Mouse (Mus musculus) spleen, embryonic (tissue): ENCODE results near the gene Napa.

Source experiments
- CTCF ChIA-PET: fragments of 350-600 bp; sonication (Branson Sonifier 250); formaldehyde crosslinking; loops from one replicate; lab custom pipeline; 2022; lab: Charles Lee

Gene Napa

DNA sequence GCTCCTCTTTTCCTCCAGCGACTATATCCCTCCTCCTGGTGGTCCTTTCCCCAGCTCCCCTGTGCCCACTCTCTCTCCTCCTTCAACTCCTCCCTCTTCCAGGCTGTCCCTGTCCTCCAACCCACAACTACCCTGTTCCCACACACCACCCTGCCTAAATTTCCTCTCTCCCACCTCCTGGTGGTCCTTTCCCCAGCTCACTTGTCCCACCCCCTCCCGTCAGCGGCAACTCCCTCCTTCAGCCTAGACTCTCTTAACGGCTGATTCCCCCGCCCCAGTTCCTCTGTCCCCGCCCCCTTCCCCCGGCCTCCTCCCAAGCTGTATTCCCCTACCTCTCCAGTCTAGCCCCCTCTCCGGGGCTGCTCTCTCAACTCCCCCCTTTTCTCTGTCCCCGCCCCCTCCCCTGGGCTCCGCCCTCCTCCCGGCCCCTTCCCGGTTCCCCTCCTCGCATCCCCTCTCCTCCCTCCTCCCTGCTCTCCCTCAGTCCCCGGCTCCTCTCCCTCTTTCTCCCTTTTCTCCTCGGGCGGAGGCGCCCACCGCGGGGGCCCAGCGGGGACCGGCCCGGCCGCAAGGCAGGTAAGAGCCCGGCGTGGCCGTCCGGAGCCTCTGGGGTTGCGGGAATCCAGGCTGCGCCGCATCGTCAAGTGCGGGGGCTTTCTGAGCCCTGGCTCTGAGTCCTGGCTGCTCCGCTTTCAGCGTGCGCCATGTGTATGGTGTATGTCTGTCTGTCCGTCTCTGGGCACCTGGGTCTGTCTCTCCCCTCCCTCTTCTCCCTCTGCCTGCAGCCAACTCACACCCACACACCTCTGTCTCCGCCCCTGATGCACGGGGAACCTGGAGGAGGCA is 31.8 kb downstream of the Napa start:
- CTCF ChIA-PET = interaction anchor here (0.6 to 0.7 kb wide), 3 partner anchors 31 to 242 kb away, joined by 3 to 34 read pairs (median 6); no protein-coding TSS in a partner anchor

DNA sequence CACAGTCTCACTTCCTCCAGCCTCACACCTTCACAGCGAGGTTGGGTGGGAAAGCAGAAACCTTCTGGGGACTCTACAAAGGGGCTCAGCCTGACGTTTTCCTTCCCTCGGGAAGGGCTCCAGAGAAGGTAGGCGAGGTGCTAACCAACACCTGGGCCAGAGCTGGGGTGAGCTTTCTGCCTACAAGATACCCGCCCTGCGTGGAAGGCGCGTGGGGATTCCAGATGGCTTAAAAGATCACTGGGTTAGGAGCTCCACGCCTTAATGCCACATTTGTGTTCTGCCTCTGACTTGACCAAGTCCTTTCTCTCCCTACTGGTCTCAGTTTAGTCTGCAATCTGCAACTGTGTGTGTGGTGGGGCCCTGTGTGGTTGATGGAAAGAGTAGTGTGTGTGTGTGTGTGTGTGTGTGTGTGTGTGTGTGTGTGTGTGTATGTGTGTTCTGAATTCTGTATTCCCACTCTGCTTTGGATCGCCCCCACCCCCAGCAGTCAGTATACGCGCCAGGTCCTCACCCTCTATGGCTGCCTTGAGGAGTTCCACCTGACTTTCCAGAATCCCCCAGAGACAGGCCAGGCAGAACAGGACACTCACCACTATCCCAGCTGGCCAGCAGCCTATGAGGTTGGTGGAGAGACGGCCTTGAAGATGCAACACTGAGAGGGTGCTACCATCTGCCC is 32.8 kb downstream of the Napa start:
- CTCF ChIA-PET = no interaction called here

DNA sequence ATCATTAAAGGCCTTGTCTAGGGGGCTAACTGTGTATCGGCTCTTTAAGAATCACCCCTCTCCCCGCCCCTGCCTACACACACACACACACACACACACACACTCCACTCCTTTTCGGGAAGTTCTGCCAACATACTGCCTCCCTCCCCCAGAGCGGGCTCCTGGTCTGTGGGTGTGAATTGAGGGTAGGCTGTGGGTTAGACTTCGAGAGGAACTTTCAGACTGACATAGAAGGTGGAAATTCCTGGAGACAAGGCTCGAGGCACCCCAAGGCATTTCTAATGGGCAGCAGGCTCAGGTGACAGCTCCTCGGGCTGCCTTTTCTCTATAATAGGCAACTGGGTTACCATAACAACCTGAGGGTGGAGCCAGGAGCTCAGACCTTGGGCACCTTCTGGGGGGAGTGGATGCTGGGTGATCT is 33.9 kb downstream of the Napa start:
- CTCF ChIA-PET = no interaction called here

DNA sequence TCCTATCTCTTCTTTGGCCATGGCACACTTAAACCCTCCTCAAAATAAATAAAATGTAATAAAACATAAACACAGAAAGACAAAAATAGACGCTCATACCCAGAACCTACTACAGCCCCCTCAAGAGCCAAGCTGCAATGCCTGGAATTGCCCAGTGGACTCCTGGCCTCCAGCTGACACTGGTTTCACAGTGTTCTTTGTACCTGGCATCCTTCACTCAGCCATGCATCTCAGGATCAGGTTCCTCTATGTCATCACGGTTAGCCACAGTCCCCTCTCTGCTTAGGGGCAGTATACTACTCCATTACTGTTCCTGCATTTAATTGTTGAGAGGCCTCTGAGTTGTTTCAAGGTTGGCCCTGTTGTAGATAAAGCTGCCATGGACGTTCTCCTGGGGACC is 34.7 kb downstream of the Napa start:
- CTCF ChIA-PET = no interaction called here

DNA sequence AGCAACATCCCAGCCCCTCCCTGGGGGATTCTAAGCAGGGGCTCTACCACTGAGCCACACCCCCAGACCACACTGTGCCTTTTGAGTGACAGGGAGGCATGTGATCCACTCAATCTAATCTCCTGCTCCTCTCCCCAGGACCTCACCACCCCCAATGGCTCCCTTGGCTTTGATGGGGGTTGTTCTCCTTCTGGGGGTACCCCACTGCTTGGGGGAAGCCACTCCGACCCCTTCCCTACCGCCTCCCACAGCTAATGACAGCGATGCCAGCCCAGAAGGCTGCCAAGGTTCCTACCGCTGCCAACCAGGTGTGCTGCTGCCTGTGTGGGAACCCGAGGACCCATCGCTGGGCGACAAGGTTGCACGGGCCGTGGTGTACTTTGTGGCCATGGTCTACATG is 35.4 kb downstream of the Napa start:
- CTCF ChIA-PET = no interaction called here

DNA sequence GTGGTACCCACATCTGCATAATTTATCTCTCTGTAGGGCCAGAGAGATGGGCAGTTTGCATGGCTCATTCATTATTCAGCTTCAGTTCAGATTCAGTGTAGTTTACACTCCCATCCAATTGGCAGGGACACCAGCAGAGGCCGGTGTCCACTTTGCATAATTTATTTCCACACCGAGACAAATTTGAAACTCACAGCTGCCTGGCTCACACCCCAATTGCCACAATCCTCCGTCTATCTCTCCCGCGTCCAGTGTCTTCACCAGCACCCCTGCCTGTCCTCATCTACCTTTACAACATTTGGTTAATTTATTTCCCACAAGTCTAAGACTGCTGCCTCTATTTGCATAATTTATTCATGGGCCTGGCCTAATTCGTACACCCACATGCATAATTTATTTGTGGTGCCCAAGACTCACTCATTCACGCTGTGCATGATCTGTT is 36.7 kb downstream of the Napa start:
- CTCF ChIA-PET = no interaction called here

DNA sequence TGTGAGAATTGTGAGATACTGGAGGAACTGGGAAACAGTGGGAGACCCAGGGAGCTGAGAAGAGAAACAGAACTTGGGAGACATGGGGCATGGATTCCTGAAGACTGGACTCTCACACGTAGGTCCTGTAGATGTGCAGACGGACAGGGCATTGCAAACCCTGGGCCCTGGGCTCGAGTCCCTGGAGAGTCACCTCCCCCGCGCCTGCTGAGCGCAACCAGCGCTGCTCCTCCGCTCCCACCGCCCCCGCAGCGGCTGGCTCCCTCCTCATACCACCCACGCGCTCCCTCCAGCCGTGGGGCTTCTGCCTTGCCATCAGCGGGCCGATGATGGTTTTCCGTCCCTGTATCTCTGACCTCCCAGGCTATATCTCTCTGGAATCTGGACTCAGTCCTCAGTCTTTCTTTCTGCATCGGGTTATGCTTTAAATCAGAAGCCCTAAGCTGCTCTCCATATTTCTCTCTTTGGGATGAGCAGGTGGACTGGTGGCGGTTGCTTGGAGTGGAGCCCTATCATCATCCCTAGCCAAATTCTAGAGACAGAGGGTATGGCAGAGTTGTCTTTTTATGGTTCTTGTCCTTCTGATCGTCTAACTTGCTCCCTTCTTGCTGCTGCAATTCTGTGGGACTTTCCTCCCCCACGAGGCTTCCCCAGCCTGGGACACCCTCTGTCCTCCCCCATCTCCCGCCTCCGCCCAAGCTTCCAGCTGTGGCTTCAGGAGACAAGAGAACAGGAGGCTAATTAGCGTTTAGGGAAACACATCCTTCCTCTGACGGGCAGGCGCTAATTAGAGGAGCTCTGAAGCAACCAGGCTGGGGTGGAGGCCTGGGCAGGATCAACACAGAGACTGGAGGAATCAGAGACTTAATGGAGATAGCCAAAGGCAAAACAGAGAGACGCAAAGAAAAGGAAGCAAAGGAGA is 48.5 kb downstream of the Napa start:
- CTCF ChIA-PET = no interaction called here

DNA sequence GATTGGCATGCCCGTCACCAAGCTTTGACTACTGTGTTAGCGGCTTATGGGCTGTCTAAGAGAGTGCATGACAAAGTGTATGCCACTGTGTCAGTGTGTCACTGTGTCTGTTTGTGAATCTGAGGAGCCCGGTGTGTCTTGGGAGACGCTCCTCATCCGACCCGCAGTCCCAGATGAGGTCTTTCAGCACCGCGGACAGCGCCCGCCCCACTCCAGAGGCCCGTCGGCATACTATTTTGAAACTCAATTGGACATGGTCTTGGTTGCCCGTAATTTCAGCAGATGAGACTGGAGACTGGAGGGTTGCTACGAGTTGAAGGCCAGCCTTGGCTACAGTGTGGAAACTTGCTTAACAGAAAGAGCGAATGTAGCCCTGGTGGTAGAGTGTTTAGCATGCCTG is 49.4 kb downstream of the Napa start:
- CTCF ChIA-PET = no interaction called here

DNA sequence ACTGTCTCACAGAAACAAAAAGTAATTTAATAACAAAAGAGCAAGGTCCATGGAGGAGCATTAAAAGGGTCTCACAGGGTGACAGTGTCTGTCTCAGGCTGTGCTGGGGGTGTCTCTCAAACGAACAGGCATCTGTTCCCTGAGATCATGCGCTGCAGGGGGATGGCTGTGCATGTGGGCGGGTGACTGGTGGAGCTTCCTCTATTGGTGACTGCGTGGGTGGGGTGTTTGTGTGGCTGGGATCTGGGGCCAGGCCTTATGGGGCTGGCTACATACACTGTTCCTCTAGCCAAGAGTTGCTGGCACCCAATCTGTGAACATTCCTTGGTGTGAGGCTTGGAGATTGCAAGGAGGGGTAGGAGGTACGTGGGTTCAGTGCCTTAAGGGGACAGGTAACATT is 51.0 kb downstream of the Napa start:
- CTCF ChIA-PET = no interaction called here

DNA sequence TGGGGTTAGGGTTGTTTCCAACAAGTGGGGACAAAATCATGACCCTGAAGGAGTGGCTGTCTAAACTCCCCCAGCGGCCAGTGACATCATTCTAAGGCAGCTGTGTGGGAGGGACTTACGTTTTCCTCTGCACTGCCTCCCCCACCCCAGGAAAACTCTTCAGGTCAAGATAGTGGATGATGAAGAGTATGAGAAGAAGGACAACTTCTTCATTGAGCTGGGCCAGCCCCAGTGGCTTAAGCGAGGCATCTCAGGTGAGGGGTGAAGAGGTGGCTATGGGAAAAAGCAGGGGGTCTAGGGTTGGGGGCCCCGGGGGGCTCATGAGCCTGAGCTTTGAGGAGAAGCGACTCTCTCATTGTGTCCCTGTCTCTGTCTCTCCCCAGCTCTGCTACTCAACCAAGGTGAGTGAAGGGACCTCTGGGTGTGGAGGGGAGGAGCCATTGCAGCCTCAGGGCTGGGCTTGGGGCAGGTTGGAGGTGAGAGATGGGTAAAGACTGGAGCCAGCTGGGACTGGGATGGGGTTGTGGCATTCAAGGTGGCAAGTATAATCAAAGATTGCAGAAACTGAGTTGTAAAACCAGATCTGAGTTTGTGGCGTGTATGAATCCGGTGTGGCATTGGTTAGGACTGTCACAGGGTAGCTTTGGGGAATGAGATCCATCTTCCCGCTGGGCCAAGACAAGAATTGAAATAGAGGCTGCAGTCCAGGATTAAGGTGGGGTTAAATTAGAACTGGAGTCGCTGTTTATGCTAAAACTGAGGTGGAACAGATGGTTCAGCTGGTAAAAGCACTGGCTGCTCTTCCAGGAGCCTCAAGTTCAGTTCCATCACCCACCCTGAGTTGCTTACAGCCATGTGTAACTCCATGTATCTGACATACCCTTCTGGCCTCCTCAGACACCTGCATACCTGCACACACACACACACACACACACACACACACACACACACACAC is 52.2 kb downstream of the Napa start:
- CTCF ChIA-PET = no interaction called here

DNA sequence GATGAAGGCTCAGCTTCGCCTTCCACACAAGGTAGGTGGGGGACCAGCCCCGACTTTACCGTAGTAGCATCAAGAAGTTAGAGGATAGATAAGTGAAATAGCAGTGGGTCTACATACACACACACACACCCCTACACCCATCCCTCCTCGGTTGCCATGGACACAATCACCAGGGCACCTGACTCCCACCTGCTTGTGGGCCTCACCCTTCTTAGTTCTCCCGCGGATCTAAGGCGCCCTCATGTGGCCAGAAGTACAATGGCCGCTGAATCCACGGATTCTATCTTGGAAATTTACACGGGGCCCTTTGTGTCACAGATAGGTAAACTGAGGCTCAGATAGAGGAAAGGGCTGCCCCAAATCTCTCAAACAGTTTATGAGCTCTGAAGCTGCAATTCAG is 55.3 kb downstream of the Napa start:
- CTCF ChIA-PET = interaction anchor here (0.6 kb wide), 1 partner anchor 76 kb away, joined by 4 read pairs; no protein-coding TSS in a partner anchor

DNA sequence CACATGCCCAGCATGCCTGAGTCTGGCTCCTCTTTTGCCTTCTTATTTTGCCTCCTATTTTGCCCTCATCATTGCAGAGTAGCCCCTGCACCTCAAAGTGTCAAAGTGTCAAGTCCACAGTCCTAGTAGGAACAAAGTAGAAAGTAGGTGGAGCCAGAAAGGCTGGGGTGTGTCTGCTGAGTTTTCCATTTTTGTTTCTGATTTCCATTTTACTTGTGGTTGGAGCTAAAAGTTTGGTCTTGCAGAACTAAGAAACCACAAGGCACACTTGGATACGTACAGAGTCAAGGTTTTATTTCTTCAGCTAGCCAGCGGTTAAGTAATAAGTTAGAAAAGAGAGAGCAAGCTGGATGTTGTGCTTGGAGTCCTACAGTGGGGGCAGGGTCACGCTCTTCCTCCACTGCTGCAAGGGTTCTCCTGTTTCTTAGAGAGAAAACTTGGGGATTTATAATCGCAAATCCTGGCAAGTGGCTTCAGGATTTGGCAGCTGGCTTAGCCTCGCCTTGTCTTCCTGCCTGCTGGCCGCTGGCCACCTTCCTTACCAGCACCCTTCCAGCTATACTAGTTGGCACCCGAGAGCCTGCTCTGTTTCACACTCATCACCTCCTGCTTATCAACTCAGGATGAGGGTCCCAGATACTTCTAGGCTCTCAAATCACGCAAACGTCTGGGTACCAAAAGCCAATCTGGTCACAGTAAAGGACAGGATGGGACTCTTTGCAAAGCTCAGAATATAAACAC is 57.0 kb downstream of the Napa start:
- CTCF ChIA-PET = no interaction called here

DNA sequence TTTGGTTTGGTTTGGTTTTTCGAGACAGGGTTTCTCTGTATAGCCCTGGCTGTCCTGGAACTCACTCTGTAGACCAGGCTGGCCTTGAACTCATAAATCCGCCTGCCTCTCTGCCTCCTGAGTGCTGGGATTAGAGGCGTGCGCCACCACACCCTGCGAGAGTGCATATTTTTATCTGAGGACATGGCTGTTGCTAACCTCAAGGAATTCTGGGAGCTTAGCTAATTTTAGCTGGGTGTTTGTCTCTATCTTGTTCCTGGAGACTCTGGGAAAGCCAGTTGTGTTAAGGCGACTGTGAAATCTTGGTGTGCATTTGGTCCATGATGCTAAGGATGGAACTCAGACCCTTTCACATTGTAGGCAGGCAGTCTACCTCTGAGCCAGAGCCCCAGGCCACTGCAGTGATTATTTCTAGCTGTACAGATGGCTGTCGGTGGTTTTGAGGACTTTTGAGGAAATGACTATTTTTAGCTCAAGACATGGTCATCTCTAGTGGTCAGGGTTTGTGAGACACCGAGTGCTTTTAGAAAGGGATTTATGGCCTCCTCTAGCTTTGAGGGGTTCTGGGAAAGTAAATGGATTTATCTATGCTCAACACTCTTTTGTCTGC is 58.0 kb downstream of the Napa start:
- CTCF ChIA-PET = no interaction called here

DNA sequence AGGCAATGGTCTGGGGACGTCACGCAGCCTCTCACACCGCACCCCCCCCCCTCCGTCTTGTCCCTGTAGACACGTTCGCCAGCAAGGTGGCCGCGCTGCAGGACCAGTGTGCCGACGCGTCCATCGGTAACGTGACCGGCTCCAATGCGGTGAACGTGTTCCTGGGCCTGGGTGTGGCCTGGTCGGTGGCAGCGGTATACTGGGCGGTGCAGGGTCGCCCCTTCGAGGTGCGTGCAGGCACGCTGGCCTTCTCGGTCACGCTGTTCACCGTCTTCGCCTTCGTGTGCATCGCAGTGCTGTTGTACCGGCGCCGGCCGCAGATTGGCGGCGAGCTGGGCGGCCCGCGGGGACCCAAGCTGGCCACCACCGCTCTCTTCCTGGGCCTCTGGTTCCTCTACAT is 60.5 kb downstream of the Napa start:
- CTCF ChIA-PET = no interaction called here

DNA sequence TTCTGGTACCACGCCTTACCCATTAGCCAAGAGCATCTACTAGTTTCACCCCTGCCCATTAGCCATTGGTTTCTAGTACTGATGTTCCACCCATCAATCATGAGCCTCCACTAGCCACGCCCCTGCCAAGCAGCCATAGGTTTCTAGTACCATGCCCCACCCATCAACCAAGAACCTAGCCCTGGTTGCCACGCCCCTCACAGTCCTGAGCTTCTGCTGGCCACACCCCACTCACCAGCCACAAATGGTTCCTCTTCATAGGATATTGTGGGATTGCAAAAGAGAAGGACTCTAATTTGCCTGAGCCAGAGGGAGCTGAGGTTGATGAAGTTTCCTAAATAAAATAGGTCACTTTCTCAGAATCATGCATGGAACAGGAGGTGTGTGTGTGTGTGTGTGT is 62.4 kb downstream of the Napa start:
- CTCF ChIA-PET = no interaction called here

DNA sequence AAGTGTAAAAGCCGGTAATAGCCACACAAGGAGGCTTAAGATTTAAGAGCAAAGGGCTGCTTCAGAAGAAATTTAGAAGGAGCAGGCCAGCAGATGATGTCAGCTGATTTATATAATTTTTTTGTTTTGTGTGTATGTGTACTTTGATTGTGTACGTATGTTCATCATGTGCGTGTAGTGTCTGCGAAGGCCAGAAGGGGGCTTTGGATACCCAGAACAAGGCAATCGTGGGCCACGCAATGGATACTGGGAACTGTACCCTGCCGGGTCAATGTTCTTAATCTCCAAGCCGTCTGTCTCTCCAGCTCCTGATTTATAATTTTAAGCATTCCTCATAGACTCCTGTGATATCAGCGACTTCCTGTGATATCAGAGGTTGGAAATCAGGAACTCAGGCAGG is 63.0 kb downstream of the Napa start:
- CTCF ChIA-PET = interaction anchor here (0.6 kb wide), 1 partner anchor 288 kb away, joined by 7 read pairs; no protein-coding TSS in a partner anchor

DNA sequence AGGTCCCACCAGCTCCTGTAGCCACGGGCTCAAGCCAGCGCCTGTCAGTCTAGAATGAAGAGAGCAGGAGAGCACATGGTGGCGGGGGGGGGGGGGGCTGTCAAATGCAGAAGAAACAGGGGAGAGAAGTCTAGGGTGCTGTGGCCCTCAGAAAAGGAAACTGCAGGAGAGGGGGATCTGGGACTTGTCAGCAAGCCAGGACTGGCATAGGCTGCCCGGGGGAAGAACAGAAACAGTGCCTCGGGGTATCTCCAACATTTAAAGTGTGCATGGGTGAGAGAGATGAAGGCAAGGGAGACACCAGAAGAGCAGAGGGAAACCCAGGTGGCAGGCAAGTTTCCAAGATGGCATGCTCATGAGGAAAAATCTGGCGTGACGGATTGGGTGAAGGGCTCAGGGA is 63.8 kb downstream of the Napa start:
- CTCF ChIA-PET = interaction anchor here (0.6 kb wide), 1 partner anchor 287 kb away, joined by 7 read pairs; no protein-coding TSS in a partner anchor
